Mouse (Mus musculus) myocyte (in vitro differentiated cells): ENCODE measurements at regions not wholly inside any gene's neighbourhood (a gene's known extent, or its start where the extent isn't known, plus 50 kb on each side); places are given as distances from the start of the nearest gene placed in this dataset.

Source experiments
- H3K27me3 ChIP-seq: one replicate; pipeline ENCODE4 v1.6.1; 2011; ENCODE audit not compliant: control insufficient read depth, insufficient read depth, insufficient read length
- H3K36me3 ChIP-seq: one replicate; pipeline ENCODE4 v1.6.1; 2011; ENCODE audit not compliant: control insufficient read depth, insufficient read depth
- H3K4me2 ChIP-seq: one replicate; pipeline ENCODE4 v1.6.1; 2011; ENCODE audit warnings: low read depth, control low read depth
- H3K4me3 ChIP-seq: one replicate; pipeline ENCODE4 v1.5.1; 2011; ENCODE audit warnings: mild to moderate bottlenecking, control low read depth, moderate library complexity
- H3K79me2 ChIP-seq: one replicate; pipeline ENCODE4 v1.6.1; 2011; ENCODE audit not compliant: control insufficient read depth, insufficient read depth
- H3ac ChIP-seq: one replicate; pipeline ENCODE4 v1.6.1; 2011; ENCODE audit not compliant: control insufficient read depth, insufficient read length
- CEBPB ChIP-seq: IDR thresholded peaks from 2 replicates; pipeline ENCODE4 v1.6.1; 2011; ENCODE audit warnings: mild to moderate bottlenecking, moderate library complexity; ENCODE audit not compliant: poor library complexity, insufficient read depth, severe bottlenecking
- E2F4 ChIP-seq: IDR thresholded peaks from one replicate; pipeline ENCODE4 v1.6.1; 2011; ENCODE audit warnings: mild to moderate bottlenecking, control low read depth, moderate library complexity; ENCODE audit not compliant: insufficient read depth
- MAX ChIP-seq: IDR thresholded peaks from one replicate; pipeline ENCODE4 v1.6.1; 2011; ENCODE audit warnings: low read depth, mild to moderate bottlenecking, control low read depth
- MYOD1 ChIP-seq, 3 experiments: IDR thresholded peaks; one replicate each; pipeline ENCODE4 v1.6.1; 2011; ENCODE audit warnings: control low read depth in 2 of 3, low read depth in 2 of 3, mild to moderate bottlenecking in 2 of 3, moderate library complexity in 1 of 3; ENCODE audit not compliant: insufficient read length in 2 of 3, control insufficient read depth in 1 of 3
- MYOG ChIP-seq, 3 experiments: IDR thresholded peaks; one replicate each; pipeline ENCODE4 v1.6.1; 2011; ENCODE audit warnings: control low read depth in 2 of 3, low read depth in 2 of 3, mild to moderate bottlenecking in 2 of 3; ENCODE audit not compliant: insufficient read length in 2 of 3, control insufficient read depth in 1 of 3, insufficient read depth in 1 of 3
- POLR2A ChIP-seq: IDR thresholded peaks from one replicate; pipeline ENCODE4 v1.6.1; 2011; ENCODE audit warnings: low read depth, mild to moderate bottlenecking, control low read depth, moderate library complexity; ENCODE audit not compliant: insufficient read length
- POLR2AphosphoS2 ChIP-seq: IDR thresholded peaks from one replicate; pipeline ENCODE4 v1.6.1; 2011; ENCODE audit warnings: low read depth, control low read depth; ENCODE audit not compliant: insufficient read length
- REST ChIP-seq: IDR thresholded peaks from one replicate; pipeline ENCODE4 v1.6.1; 2011; ENCODE audit warnings: mild to moderate bottlenecking, control low read depth, moderate library complexity; ENCODE audit not compliant: insufficient read depth, insufficient read length
- SRF ChIP-seq: IDR thresholded peaks from one replicate; pipeline ENCODE4 v1.6.1; 2011; ENCODE audit warnings: low read depth; ENCODE audit not compliant: control insufficient read depth, insufficient read length
- TCF12 ChIP-seq: IDR thresholded peaks from one replicate; pipeline ENCODE4 v1.6.1; 2011; ENCODE audit warnings: mild to moderate bottlenecking, control low read depth; ENCODE audit not compliant: poor library complexity, insufficient read depth, severe bottlenecking
- TCF3 ChIP-seq: IDR thresholded peaks from one replicate; pipeline ENCODE4 v1.6.1; 2011; ENCODE audit warnings: low read depth, control low read depth; ENCODE audit not compliant: insufficient read length
- USF1 ChIP-seq: IDR thresholded peaks from one replicate; pipeline ENCODE4 v1.6.1; 2011; ENCODE audit warnings: low read depth, mild to moderate bottlenecking, control low read depth, moderate library complexity

DNA sequence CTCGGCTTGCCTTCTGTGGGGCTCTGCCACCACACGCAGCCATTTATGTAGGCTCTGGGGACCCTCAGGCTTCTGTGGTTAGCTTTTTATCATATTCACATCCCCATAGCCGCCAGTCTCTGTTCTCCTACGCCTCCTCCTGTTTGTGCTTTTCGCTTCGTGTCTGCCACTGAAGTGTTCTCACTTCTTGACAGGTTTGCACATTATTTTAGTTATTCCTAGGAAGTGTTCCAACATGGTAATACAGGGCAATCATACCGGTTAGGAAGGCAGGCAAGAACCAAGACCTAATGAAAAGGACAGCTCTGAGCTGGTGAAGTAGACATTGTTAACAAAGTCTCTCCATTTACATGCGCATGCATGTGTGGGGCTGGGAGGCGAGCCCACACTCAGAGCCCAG lies 120.1 kb upstream of the Arid2 start:
- no peaks in the 10 kb centered on the region for H3K79me2 ChIP-seq
- H3K27me3 ChIP-seq: peaks cover 11% of the 10 kb centered on the region
- TF ChIP-seq POLR2AphosphoS2 (no peak), MAX (no peak), REST (no peak), TCF3 (no peak), TCF12 (no peak), E2F4 (no peak), SRF (no peak), USF1 (no peak), MYOD1 (IDR thresholded peaks at IDR 0.05; ENCODE audit: control insufficient read depth in 1 of 3, insufficient read length in 2 of 3, low read depth in 2 of 3) (no peak), POLR2A (no peak), CEBPB (no peak), MYOG (IDR thresholded peaks at IDR 0.05; ENCODE audit: control insufficient read depth in 1 of 3, insufficient read depth in 1 of 3, insufficient read length in 2 of 3, low read depth in 2 of 3) (no peak)
- no peak overlapping the region for H3ac ChIP-seq
- no peaks in the 10 kb centered on the region for H3K36me3 ChIP-seq
- no peak overlapping the region for H3K4me3 ChIP-seq
- no peak overlapping the region for H3K4me2 ChIP-seq

DNA sequence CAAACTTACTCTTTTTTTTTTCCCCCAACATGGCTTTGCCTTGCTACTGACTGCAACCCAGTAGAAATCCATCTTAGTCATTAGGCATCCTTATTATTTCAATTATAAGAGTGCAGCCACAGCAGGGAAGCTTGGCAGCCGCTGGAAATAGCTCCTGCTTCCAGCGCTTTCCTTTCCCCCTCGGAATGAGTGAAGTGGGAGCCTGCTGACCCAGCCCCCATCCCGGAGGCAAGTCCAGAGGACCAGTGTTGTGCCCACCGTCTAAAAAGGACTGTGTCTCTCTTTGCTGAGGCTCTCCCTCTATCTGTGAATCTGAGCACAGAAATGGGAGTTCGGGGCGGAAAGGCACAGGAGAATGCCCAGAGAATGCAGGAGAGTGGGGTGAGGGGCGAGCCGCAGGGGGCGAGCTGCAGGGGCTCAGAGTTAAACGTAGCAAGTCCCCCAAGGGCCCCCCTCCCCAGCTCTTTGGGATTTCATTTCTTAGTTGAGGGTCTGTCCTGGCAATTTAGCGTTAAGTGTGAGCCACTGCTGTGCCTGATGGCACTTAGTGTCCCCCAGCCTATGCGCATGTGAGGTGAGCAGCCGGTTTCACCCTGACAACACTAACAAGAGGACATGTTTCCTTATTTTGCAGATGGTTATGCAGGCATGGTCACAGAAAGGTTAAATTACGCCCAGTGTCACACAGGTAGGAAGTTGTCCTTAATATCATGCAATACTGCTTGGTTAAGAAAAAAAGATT lies 117.4 kb upstream of the Arid2 start:
- no peak overlapping the region for H3K4me2 ChIP-seq
- TF ChIP-seq SRF (no peak), POLR2A (no peak), POLR2AphosphoS2 (no peak), MYOD1 (IDR thresholded peaks at IDR 0.05; ENCODE audit: control insufficient read depth in 1 of 3, insufficient read length in 2 of 3, low read depth in 2 of 3) (no peak), CEBPB (no peak), E2F4 (no peak), USF1 (no peak), REST (no peak), TCF3 (no peak), MAX (no peak)
- H3K4me3 ChIP-seq: no peak overlapping the region

DNA sequence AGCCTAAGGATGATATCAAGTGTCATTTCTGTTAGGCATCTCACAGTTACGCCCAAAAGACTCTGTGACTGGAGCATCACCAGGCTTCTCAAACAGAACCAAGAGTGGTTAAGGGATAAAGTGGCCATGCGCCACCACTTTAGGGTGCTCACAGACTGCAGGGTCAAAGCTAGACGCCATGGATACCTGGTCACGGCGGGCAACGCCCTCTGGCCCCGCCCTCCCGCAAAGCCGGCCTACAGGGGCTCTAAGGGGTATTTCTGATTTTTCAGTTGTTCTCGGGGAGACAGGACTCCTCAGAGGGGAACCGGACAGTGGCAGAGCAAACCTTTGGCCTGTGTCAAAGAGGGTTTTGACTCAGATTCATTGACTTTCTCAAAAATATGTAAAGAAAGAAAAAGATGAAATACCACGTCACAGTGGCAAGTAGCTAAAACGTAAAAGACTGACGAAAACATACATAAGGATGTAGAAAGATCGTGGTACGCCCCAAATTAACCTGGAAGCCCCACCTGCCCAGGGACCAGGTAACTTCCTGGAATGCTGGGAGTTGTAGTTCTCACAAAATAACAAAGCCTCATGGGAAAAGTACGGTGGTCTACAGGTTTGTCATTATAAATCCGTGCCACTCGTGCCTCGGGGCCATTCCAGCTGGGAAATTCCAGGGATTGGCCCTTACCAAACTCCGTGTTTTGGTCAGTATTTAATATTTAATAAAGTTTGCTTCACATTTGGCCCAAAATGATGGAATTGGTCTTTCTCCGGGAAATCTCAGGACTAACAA lies 116.1 kb upstream of the Arid2 start:
- H3K79me2 ChIP-seq: no peaks in the 10 kb centered on the region
- no peak overlapping the region for H3K4me2 ChIP-seq
- H3K36me3 ChIP-seq: no peaks in the 10 kb centered on the region
- H3ac ChIP-seq: no peak overlapping the region
- no peak for TF ChIP-seq POLR2AphosphoS2
- TF ChIP-seq POLR2A: no peak
- no peak for TF ChIP-seq CEBPB
- TF ChIP-seq MYOG (IDR thresholded peaks at IDR 0.05; ENCODE audit: control insufficient read depth in 1 of 3, insufficient read depth in 1 of 3, insufficient read length in 2 of 3, low read depth in 2 of 3): no peak
- TF ChIP-seq TCF12: no peak
- no peak overlapping the region for H3K4me3 ChIP-seq
- peaks cover 11% of the 10 kb centered on the region for H3K27me3 ChIP-seq

More for the DNA sequence above, 117.4 kb upstream of the Arid2 start:
- H3K79me2 ChIP-seq: no peaks in the 10 kb centered on the region
- peaks cover 11% of the 10 kb centered on the region for H3K27me3 ChIP-seq
- no peaks in the 10 kb centered on the region for H3K36me3 ChIP-seq
- H3ac ChIP-seq: no peak overlapping the region

DNA sequence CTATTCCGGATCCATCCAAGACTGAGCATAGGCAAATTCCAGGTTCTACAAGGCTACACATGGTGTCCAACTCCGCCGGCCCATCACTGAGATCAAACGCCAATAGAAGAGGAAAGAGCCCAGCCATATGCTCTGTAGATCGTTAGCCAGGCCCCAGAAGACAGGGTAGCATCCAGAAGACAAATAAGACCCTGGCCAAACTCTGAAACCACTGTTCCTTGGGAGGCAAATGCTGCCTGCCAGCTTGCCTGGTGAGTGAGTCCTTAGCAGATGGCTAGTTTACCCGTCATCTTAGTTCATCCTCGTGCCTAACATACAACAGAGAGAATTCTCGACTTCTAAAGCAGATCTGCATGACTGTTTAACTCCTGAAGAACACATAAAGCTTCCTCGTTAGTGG lies 109.4 kb upstream of the Arid2 start:
- H3ac ChIP-seq: no peak overlapping the region
- H3K27me3 ChIP-seq: no peaks in the 10 kb centered on the region
- H3K4me2 ChIP-seq: no peak overlapping the region
- no peak overlapping the region for H3K4me3 ChIP-seq
- H3K36me3 ChIP-seq: no peaks in the 10 kb centered on the region
- H3K79me2 ChIP-seq: no peaks in the 10 kb centered on the region
- TF ChIP-seq TCF12 (no peak), POLR2AphosphoS2 (no peak), SRF (no peak), POLR2A (no peak), MYOG (IDR thresholded peaks at IDR 0.05; ENCODE audit: control insufficient read depth in 1 of 3, insufficient read depth in 1 of 3, insufficient read length in 2 of 3, low read depth in 2 of 3) (no peak), REST (no peak), USF1 (no peak), TCF3 (no peak), CEBPB (no peak), MYOD1 (IDR thresholded peaks at IDR 0.05; ENCODE audit: control insufficient read depth in 1 of 3, insufficient read length in 2 of 3, low read depth in 2 of 3) (no peak), MAX (no peak), E2F4 (no peak)
